Mouse (Mus musculus): ENCODE measurements around the gene Ptgr1. TPM values are rescaled to one million over a fixed set of nuclear protein-coding genes. Genes with fewer than 3 reads are reported as not detected.

Gene Ptgr1
- polyA plus RNA-seq, 1 experiment from 2014 or later = 31.1 TPM

DNA sequence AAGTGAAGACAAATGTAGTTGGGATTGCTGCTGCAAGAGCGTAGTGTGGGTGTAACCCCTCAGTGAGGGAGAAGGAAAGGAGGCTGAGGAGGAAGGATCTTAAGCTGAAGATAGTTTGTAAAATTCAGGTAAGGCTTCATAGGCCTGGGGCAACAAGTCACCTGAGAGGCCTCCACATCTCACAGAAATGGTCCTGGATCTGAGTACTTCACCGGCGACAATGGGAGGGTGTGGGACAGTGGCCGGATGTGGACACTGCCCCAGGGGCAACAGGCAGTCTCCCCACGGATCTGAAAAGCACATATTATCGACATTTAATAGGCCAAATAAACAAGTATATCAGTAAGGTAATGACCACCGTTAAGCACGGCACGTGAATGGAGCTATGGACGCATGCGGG, 34.3 kb downstream of the Ptgr1 start:
- no peak overlapping the region for H3K9ac ChIP-seq (ENCODE audit: low read depth, low read length)
- H3K9me3 ChIP-seq (ENCODE audit: control insufficient read depth) = no peaks in the 10 kb centered on the region
- no peak overlapping the region for H3K27ac ChIP-seq (ENCODE audit: low read depth, low read length)
- no peaks in the 10 kb centered on the region for H3K27me3 ChIP-seq (replicated peaks; ENCODE audit: control insufficient read depth, insufficient read depth, low read length)
- H3K4me1 ChIP-seq (replicated peaks; ENCODE audit: control insufficient read depth, insufficient read depth, low read length) = no peaks in the 10 kb centered on the region
- no peak for ATAC-seq
- WGBS = 86% methylated on average over 11 of the region's 11 CpGs
- TF ChIP-seq CTCF (IDR thresholded peaks at IDR 0.05; ENCODE audit: low read depth) = no peak
- H3K36me3 ChIP-seq (ENCODE audit: control insufficient read depth, insufficient read depth) = no peaks in the 10 kb centered on the region
- H3K4me2 ChIP-seq (replicated peaks; ENCODE audit: low read depth) = no peak overlapping the region
- H3K4me3 ChIP-seq (ENCODE audit: low read depth, low read length) = no peak overlapping the region

DNA sequence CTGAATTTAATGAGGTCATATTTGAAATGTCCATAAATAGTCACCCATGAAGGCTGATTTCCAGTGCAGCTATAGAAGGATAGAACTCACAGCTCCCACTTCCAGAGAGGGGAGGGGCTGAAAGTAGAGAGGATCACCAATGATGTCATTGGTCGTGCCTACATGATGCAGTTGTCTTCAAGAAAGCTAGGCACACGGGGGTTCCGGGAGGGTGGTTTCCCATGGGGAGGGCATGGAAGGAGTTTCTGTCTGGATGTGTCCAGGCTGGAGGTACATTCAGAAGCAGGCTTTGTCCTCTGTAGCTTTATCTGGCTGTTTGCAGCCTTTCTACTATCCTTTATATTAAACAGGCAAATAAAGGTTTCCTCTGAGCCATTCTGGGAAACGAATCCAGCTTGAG, 38.5 kb downstream of the Ptgr1 start:
- WGBS = 84% methylated on average over 4 of the region's 4 CpGs
- no peak for ATAC-seq
- no peaks in the 10 kb centered on the region for H3K36me3 ChIP-seq (ENCODE audit: control insufficient read depth, insufficient read depth)

DNA sequence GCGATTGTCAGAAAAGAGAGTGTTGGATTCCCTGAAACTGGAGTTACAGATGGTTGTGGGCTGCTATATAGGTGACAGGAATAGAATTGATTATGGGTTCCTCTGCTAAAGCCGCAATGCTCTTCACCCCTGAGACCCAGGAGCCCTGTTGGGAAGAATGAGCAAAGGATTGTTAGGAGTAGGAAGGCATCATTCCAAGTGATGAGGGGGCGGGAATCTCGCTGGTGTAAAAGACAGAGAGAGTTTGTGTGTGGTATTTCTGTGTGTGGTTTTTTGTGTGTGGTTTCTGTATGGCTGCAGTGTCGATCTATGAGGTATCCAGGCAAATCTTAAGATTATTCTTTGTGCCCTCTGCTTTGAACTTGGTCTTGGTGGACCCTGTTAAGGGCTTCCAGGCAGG, 42.2 kb downstream of the Ptgr1 start:
- H3K4me2 ChIP-seq (replicated peaks; ENCODE audit: low read depth) = no peak overlapping the region
- no peak for ATAC-seq

More for the DNA sequence above, 38.5 kb downstream of the Ptgr1 start:
- H3K4me3 ChIP-seq (ENCODE audit: low read depth, low read length) = no peak overlapping the region
- peaks cover 3% of the 10 kb centered on the region; the same call in 1 of the 2 replicates for H3K27me3 ChIP-seq (replicated peaks; ENCODE audit: control insufficient read depth, insufficient read depth, low read length)
- H3K4me2 ChIP-seq (replicated peaks; ENCODE audit: low read depth) = no peak overlapping the region
- no peaks in the 10 kb centered on the region for H3K4me1 ChIP-seq (replicated peaks; ENCODE audit: control insufficient read depth, insufficient read depth, low read length)
- no peaks in the 10 kb centered on the region for H3K9me3 ChIP-seq (ENCODE audit: control insufficient read depth)
- TF ChIP-seq CTCF (IDR thresholded peaks at IDR 0.05; ENCODE audit: low read depth) = no peak
- H3K9ac ChIP-seq (ENCODE audit: low read depth, low read length) = no peak overlapping the region
- H3K27ac ChIP-seq (ENCODE audit: low read depth, low read length) = no peak overlapping the region

DNA sequence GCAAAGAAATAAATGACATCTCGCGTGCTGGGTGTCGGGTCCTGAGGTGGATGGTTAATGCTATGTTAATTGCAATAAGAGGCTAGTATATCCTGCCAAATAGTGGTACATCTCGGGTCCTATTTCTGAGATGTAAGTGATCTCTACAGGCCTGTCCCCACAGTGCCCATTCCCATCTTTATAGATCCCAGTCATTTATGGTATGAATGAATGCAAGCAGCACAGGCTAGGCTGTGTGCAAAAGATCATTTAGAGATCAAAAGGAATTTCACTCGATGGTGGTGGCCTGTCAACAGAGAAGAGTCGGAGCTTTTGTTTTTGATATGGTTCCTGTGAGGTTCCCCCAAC, 42.7 kb downstream of the Ptgr1 start:
- WGBS = 18% methylated on average over 6 of the region's 6 CpGs
- TF ChIP-seq CTCF (IDR thresholded peaks at IDR 0.05; ENCODE audit: low read depth) = no peak
- H3K36me3 ChIP-seq (ENCODE audit: control insufficient read depth, insufficient read depth) = no peaks in the 10 kb centered on the region
- ATAC-seq = no peak
- no peak overlapping the region for H3K9ac ChIP-seq (ENCODE audit: low read depth, low read length)
- peak overlapping the region; percentile 63 for H3K4me3 ChIP-seq (ENCODE audit: low read depth, low read length)
- no peak overlapping the region for H3K27ac ChIP-seq (ENCODE audit: low read depth, low read length)
- no peaks in the 10 kb centered on the region for H3K4me1 ChIP-seq (replicated peaks; ENCODE audit: control insufficient read depth, insufficient read depth, low read length)
- H3K27me3 ChIP-seq (replicated peaks; ENCODE audit: control insufficient read depth, insufficient read depth, low read length) = peaks cover 3% of the 10 kb centered on the region; the same call in 1 of the 2 replicates
- H3K9me3 ChIP-seq (ENCODE audit: control insufficient read depth) = no peaks in the 10 kb centered on the region
- peak overlapping the region; percentile 91 for H3K4me2 ChIP-seq (replicated peaks; ENCODE audit: low read depth)

More for the DNA sequence above, 42.2 kb downstream of the Ptgr1 start:
- Histone ChIP-seq H3K36me3 (ENCODE audit: control insufficient read depth, insufficient read depth) (no peaks in the 10 kb centered on the region), H3K27ac (ENCODE audit: low read depth, low read length) (no peak overlapping the region), H3K4me3 (ENCODE audit: low read depth, low read length) (no peak overlapping the region), H3K9me3 (ENCODE audit: control insufficient read depth) (no peaks in the 10 kb centered on the region), H3K9ac (ENCODE audit: low read depth, low read length) (no peak overlapping the region), H3K27me3 (replicated peaks; ENCODE audit: control insufficient read depth, insufficient read depth, low read length) (peaks cover 3% of the 10 kb centered on the region; the same call in 1 of the 2 replicates), H3K4me1 (replicated peaks; ENCODE audit: control insufficient read depth, insufficient read depth, low read length) (no peaks in the 10 kb centered on the region)
- 60% methylated on average over 5 of the region's 5 CpGs for WGBS
- TF ChIP-seq CTCF (IDR thresholded peaks at IDR 0.05; ENCODE audit: low read depth) = no peak

DNA sequence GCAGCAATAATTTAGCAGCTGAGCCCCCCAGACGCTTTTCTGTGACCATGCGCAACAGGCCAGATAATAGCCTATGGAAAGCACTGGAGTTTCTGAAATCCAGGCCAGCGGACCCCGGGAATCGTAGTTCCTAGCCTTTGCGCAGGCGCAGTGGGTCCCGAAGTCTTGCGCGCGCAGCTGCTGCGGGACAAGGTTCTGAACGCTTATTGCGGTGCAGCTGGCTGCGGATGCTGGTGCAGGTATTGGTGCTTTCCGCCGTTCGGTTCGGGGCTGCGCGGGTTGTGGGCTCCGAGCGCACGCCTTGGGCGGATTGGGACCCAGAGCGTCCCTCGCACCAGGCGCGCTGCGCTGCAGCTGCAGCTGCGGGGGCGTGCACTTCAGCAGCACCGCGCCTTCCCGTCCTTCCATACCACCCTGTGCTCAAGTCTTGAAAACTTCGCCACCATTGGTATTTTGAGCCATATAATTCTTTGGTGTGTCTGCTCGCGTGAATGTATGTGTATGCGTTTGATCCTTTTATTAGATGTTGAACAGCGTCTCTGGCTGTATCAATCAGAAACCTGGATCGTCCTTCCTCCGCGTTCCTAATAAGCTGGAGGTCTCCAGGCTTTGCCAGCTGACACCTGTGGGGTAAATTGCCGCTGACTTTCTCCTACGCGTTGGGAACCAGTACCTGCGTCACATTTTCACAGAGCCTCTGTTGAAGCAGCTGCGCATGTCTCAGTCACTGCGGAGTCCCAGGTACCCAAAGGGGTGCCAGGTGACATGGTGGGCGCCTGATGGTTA, 43.3 kb downstream of the Ptgr1 start, which contains the start of gene Zkscan16:
Gene Zkscan16, plus strand, starts transcription at position 209 of the 786 bp plus-strand sequence.
- no peak for TF ChIP-seq CTCF (IDR thresholded peaks at IDR 0.05; ENCODE audit: low read depth)
- no peak within 1 kb of the TSS for H3K27ac ChIP-seq (ENCODE audit: low read depth, low read length)
- peaks cover 3% of the 10 kb centered on the region; the same call in 1 of the 2 replicates for H3K27me3 ChIP-seq (replicated peaks; ENCODE audit: control insufficient read depth, insufficient read depth, low read length)
- ATAC-seq = peak; percentile 45; the same call in 1 of the 2 replicates
- peak within 1 kb of the TSS; percentile 63 for H3K4me3 ChIP-seq (ENCODE audit: low read depth, low read length)
- peak within 1 kb of the TSS; percentile 18; the same call in 1 of the 2 replicates for H3K9ac ChIP-seq (ENCODE audit: low read depth, low read length)
- no peaks in the 10 kb centered on the region for H3K36me3 ChIP-seq (ENCODE audit: control insufficient read depth, insufficient read depth)
- peak within 1 kb of the TSS; percentile 91 for H3K4me2 ChIP-seq (replicated peaks; ENCODE audit: low read depth)
- WGBS = 1% methylated on average over 50 of the region's 50 CpGs
- no peaks in the 10 kb centered on the region for H3K4me1 ChIP-seq (replicated peaks; ENCODE audit: control insufficient read depth, insufficient read depth, low read length)
- no peaks in the 10 kb centered on the region for H3K9me3 ChIP-seq (ENCODE audit: control insufficient read depth)

DNA sequence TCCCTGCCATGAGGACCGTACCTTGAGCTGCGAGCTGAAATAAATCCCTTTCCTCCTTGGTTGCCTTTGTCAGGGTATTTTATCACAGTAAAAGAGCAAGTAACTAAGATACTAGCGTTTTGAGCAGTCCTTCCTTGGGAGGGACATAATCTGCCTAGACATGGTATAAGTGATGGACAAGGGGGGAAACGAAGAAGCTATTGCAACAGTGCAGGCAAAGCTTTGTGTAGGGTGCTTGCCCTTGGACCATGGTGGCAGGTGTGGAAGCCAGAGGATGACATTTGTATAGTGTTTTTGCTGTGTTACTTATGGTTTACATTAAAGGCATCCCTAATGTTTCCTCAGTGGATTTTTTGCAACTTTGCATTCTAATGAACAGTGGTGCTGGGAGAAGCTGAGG, 44.0 kb downstream of the Ptgr1 start:
- H3K27ac ChIP-seq (ENCODE audit: low read depth, low read length) = no peak overlapping the region
- ATAC-seq = no peak
- H3K36me3 ChIP-seq (ENCODE audit: control insufficient read depth, insufficient read depth) = no peaks in the 10 kb centered on the region
- TF ChIP-seq CTCF (IDR thresholded peaks at IDR 0.05; ENCODE audit: low read depth) = no peak
- H3K9me3 ChIP-seq (ENCODE audit: control insufficient read depth) = no peaks in the 10 kb centered on the region
- H3K27me3 ChIP-seq (replicated peaks; ENCODE audit: control insufficient read depth, insufficient read depth, low read length) = peaks cover 3% of the 10 kb centered on the region; the same call in 1 of the 2 replicates
- no peaks in the 10 kb centered on the region for H3K4me1 ChIP-seq (replicated peaks; ENCODE audit: control insufficient read depth, insufficient read depth, low read length)
- H3K4me3 ChIP-seq (ENCODE audit: low read depth, low read length) = peak overlapping the region; percentile 63
- 0 out of 2 replicates have a peak overlapping the region, but pooled peaks have one; percentile 18 for H3K9ac ChIP-seq (ENCODE audit: low read depth, low read length)
- 79% methylated on average over 4 of the region's 4 CpGs for WGBS
- peak overlapping the region; percentile 91 for H3K4me2 ChIP-seq (replicated peaks; ENCODE audit: low read depth)

All from intestine, postnatal 0 days (tissue).